In the genomic region with DNA sequence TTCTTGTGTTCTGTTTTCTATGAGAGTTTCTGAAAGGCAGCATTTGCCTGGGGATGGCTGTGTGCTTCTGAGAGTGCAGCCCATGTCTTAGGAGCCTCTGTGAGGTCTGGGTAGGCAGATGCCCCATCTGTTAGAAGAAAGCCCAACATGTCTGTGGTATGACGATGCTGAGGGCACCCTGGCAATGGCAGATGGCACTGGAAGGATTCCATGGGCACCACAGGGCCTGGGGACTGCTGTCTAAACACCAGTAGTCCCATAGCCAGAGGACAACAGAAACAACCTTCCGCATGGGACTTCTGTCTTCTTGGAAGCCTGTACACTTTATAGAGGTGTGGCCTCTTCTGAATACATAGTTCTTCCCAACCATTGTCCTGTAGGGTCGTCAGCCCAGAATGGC, we compare ENCODE assay signal across 26 mouse cellular contexts. TPM values are rescaled to one million over a fixed set of nuclear protein-coding genes. Genes with fewer than 3 reads are reported as not detected.
DNase-seq lines count a peak whose midpoint lies in the region; ATAC-seq and TF ChIP-seq lines count a peak whose summit lies in the region.
"Had no signal": no experiment of that assay in that cellular context is flagged by ENCODE, and none has a peak within 500 bp of the region (broad histone marks: within the 10 kb centered on the region; RNA-seq: fewer than 3 reads in every experiment).

No protein-coding gene starts in this region.

- no peak for TF ChIP-seq EP300 in stomach, postnatal 0 days (optimal IDR thresholded peaks at IDR 0.05)

- no peak for ATAC-seq in midbrain, postnatal 0 days (ENCODE audit: low FRiP score)
- ATAC-seq in midbrain, embryonic 13.5 days = no peak
- ATAC-seq in stomach, postnatal 0 days (ENCODE audit: low FRiP score, low TSS enrichment) = no peak
- no peak for ATAC-seq in intestine, embryonic 15.5 days
- ATAC-seq: activated CD4-positive, CD25-positive, alpha-beta regulatory T cell, adult 4 months; liver, embryonic 12.5 days; liver, postnatal 0 days had no signal

- no peak overlapping the region for H3K4me3 ChIP-seq in heart, embryonic 10.5 days
- H3K4me3 ChIP-seq in midbrain, postnatal 0 days (ENCODE audit: low read depth, low read length) = no peak overlapping the region
- H3K4me3 ChIP-seq in midbrain, embryonic 13.5 days (replicated peaks) = no peak overlapping the region
- H3K4me3 ChIP-seq in stomach, postnatal 0 days (ENCODE audit: low read depth, low read length) = no peak overlapping the region
- H3K4me3 ChIP-seq in intestine, embryonic 15.5 days (replicated peaks) = no peak overlapping the region
- H3K4me3 ChIP-seq: embryonic facial prominence, embryonic 13.5 days; gastrocnemius, adult 2 months; hindbrain, embryonic 10.5 days; liver, embryonic 12.5 days; megakaryocyte, embryonic 14.5 days had no signal

- no peaks in the 10 kb centered on the region for H3K4me1 ChIP-seq in heart, embryonic 10.5 days
- no peaks in the 10 kb centered on the region for H3K4me1 ChIP-seq in midbrain, postnatal 0 days (ENCODE audit: insufficient read depth, low read length)
- no peaks in the 10 kb centered on the region for H3K4me1 ChIP-seq in midbrain, embryonic 13.5 days (replicated peaks)
- no peaks in the 10 kb centered on the region for H3K4me1 ChIP-seq in stomach, postnatal 0 days (replicated peaks; ENCODE audit: control insufficient read depth, insufficient read depth)
- no peaks in the 10 kb centered on the region for H3K4me1 ChIP-seq in intestine, embryonic 15.5 days (replicated peaks)
- H3K4me1 ChIP-seq: embryonic facial prominence, embryonic 13.5 days; hindbrain, embryonic 10.5 days had no signal

- no peak overlapping the region for H3K4me2 ChIP-seq in midbrain, postnatal 0 days (ENCODE audit: low read depth, low read length, poor library complexity, severe bottlenecking)
- no peak overlapping the region for H3K4me2 ChIP-seq in midbrain, embryonic 13.5 days (replicated peaks)
- H3K4me2 ChIP-seq in stomach, postnatal 0 days (replicated peaks; ENCODE audit: low read depth) = no peak overlapping the region
- no peak overlapping the region for H3K4me2 ChIP-seq in intestine, embryonic 15.5 days (replicated peaks)
- H3K4me2 ChIP-seq: embryonic facial prominence, embryonic 13.5 days; liver, embryonic 12.5 days had no signal

- H3K27ac ChIP-seq in heart, embryonic 10.5 days = no peak overlapping the region
- no peak overlapping the region for H3K27ac ChIP-seq in midbrain, postnatal 0 days (ENCODE audit: low read depth, low read length)
- H3K27ac ChIP-seq in midbrain, embryonic 13.5 days = no peak overlapping the region
- H3K27ac ChIP-seq in stomach, postnatal 0 days (replicated peaks) = no peak overlapping the region
- no peak overlapping the region for H3K27ac ChIP-seq in intestine, embryonic 15.5 days
- H3K27ac ChIP-seq: embryonic facial prominence, embryonic 13.5 days; gastrocnemius, adult 2 months; hindbrain, embryonic 10.5 days; liver, embryonic 12.5 days had no signal

- DNase-seq in cerebellum, adult 11-12 months = peak; percentile 66
- no peak for DNase-seq in cerebellum, adult 8-10 months
- DNase-seq in heart, adult 11 months = peak; percentile 71
- DNase-seq in heart, embryonic 10.5 days (ENCODE audit: low spot score) = no peak
- DNase-seq in midbrain, postnatal 0 days (ENCODE audit: low spot score) = peak; percentile 36
- DNase-seq in stomach, postnatal 0 days (ENCODE audit: low spot score) = peak; percentile 9
- DNase-seq: adrenal gland, adult 8-10 months; gastrocnemius, adult 2 months; heart, postnatal 14 days; kidney, adult 11 months; kidney, postnatal 14 days; liver, postnatal 0 days; lung, postnatal 36 days; midbrain, embryonic 14.5 days; right cerebral cortex, adult 18-20 months; spleen, adult 18-20 months; thymus, adult 18-20 months; thymus, postnatal 25 days had no signal

- 83% methylated on average over 3 of the region's 3 CpGs for WGBS in heart, embryonic 10.5 days
- 66% methylated on average over 3 of the region's 3 CpGs for WGBS in midbrain, postnatal 0 days
- WGBS in midbrain, embryonic 13.5 days = 75% methylated on average over 3 of the region's 3 CpGs
- 84% methylated on average over 3 of the region's 3 CpGs for WGBS in stomach, postnatal 0 days
- WGBS in intestine, embryonic 15.5 days = 83% methylated on average over 3 of the region's 3 CpGs

- no peaks in the 10 kb centered on the region for H3K9me3 ChIP-seq in heart, embryonic 10.5 days
- no peaks in the 10 kb centered on the region for H3K9me3 ChIP-seq in midbrain, postnatal 0 days (ENCODE audit: low read length)
- H3K9me3 ChIP-seq in midbrain, embryonic 13.5 days = no peaks in the 10 kb centered on the region
- no peaks in the 10 kb centered on the region for H3K9me3 ChIP-seq in stomach, postnatal 0 days (ENCODE audit: control insufficient read depth, low read length)
- H3K9me3 ChIP-seq in intestine, embryonic 15.5 days = no peaks in the 10 kb centered on the region
- H3K9me3 ChIP-seq: embryonic facial prominence, embryonic 13.5 days; hindbrain, embryonic 10.5 days; liver, embryonic 12.5 days; megakaryocyte, embryonic 14.5 days had no signal

- TF ChIP-seq CTCF in midbrain, postnatal 0 days (IDR thresholded peaks at IDR 0.05) = no peak
- TF ChIP-seq CTCF in stomach, postnatal 0 days (IDR thresholded peaks at IDR 0.05; ENCODE audit: low read depth) = no peak

- H3K9ac ChIP-seq in midbrain, postnatal 0 days (replicated peaks; ENCODE audit: low read length, poor library complexity, severe bottlenecking) = no peak overlapping the region
- H3K9ac ChIP-seq in midbrain, embryonic 13.5 days (replicated peaks) = no peak overlapping the region
- H3K9ac ChIP-seq in stomach, postnatal 0 days (ENCODE audit: low read length) = no peak overlapping the region
- H3K9ac ChIP-seq in intestine, embryonic 15.5 days = no peak overlapping the region
- H3K9ac ChIP-seq: embryonic facial prominence, embryonic 13.5 days; liver, embryonic 12.5 days; liver, postnatal 0 days had no signal

- peaks cover 33% of the 10 kb centered on the region for H3K36me3 ChIP-seq in heart, embryonic 10.5 days
- peaks cover 41% of the 10 kb centered on the region for H3K36me3 ChIP-seq in midbrain, postnatal 0 days (ENCODE audit: insufficient read depth, low read length)
- H3K36me3 ChIP-seq in midbrain, embryonic 13.5 days = peaks cover 49% of the 10 kb centered on the region
- no peaks in the 10 kb centered on the region; the same call in 1 of the 2 replicates for H3K36me3 ChIP-seq in stomach, postnatal 0 days (ENCODE audit: control insufficient read depth, insufficient read depth, low read length)
- H3K36me3 ChIP-seq in intestine, embryonic 15.5 days = peaks cover 7% of the 10 kb centered on the region; the same call in 1 of the 2 replicates

- no peaks in the 10 kb centered on the region for H3K27me3 ChIP-seq in heart, embryonic 10.5 days (ENCODE audit: insufficient read depth, poor library complexity, severe bottlenecking)
- H3K27me3 ChIP-seq in midbrain, postnatal 0 days (ENCODE audit: insufficient read depth, low read length) = no peaks in the 10 kb centered on the region
- no peaks in the 10 kb centered on the region for H3K27me3 ChIP-seq in midbrain, embryonic 13.5 days
- no peaks in the 10 kb centered on the region for H3K27me3 ChIP-seq in stomach, postnatal 0 days (ENCODE audit: control insufficient read depth, insufficient read depth, low read length)
- no peaks in the 10 kb centered on the region for H3K27me3 ChIP-seq in intestine, embryonic 15.5 days (replicated peaks)
- H3K27me3 ChIP-seq: CH12.LX; embryonic facial prominence, embryonic 13.5 days; liver, embryonic 12.5 days; megakaryocyte, embryonic 14.5 days had no signal

RNA-seq across cellular contexts. Expression of gene Coq8a, which starts 38.2 kb away (rescaled TPM):
- polyA plus RNA-seq in heart, embryonic 10.5 days (2016; fragmentation: Nextera tagmentation; extraction: Ambion mirVana) = 4.0 and 8.2 TPM in 2 replicates
- total RNA-seq in midbrain, postnatal 0 days (2014; rRNA removed) = 2.1 and 7.2 TPM in 2 replicates
- 6.8 and 8.3 TPM in 2 replicates for polyA plus RNA-seq in midbrain, postnatal 0 days (2015; fragmentation: Nextera tagmentation; extraction: Ambion mirVana)
- polyA plus RNA-seq in midbrain, embryonic 13.5 days (2015; fragmentation: Nextera tagmentation; extraction: Ambion mirVana) = 2.2 and 2.6 TPM in 2 replicates
- polyA plus RNA-seq in stomach, postnatal 0 days (2015; fragmentation: Nextera tagmentation; extraction: Ambion mirVana) = 25.6 and 29.8 TPM in 2 replicates
- polyA plus RNA-seq in intestine, embryonic 15.5 days (2015; fragmentation: Nextera tagmentation; extraction: Ambion mirVana) = 20.4 and 22.1 TPM in 2 replicates

Comparison
In these comparisons a context has a peak if more than half of its experiments do, and no peak if none do; other contexts are left out.
1. DNase-seq: peak in cerebellum, adult 11-12 months (single experiment), heart, adult 11 months (single experiment), midbrain, postnatal 0 days (single experiment) and stomach, postnatal 0 days (single experiment); none in cerebellum, adult 8-10 months (single experiment) and heart, embryonic 10.5 days (single experiment).